16 mouse cellular contexts compared by ENCODE assay signal in the genomic region with DNA sequence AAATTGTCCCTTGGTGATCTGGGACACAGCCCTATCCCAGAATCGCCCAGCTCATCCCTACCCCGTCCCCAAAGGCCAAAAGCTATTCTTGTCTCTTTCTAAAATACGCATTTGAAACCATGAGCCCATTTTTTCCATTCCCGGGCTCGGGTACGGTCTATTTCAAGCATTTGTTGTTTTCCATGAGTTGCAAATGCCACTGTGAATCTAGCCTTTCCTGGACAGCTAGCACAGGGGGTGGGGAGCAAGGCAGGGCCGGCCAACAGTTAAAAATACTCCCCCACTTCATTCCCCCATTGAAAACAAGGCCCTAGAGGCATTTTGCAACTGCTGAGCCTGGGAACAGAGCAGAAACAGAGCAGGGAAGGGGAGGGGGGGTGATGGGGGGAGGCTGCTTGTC. TPM values are rescaled to one million over a fixed set of nuclear protein-coding genes. Genes with fewer than 3 reads are reported as not detected.
DNase-seq lines count a peak whose midpoint lies in the region; ATAC-seq and TF ChIP-seq lines count a peak whose summit lies in the region.
"Had no signal": no experiment of that assay in that cellular context is flagged by ENCODE, and none has a peak within 500 bp of the region (broad histone marks: within the 10 kb centered on the region; RNA-seq: fewer than 3 reads in every experiment).

No protein-coding gene starts in this region.

- intact Hi-C loops in gastrocnemius, adult 2 months (cut with DNase I) = no loop called here
- intact Hi-C loops in left cerebral cortex, postnatal 36 days (cut with DNase I) = no loop called here

- TF ChIP-seq CTCF in gastrocnemius, adult 2 months (IDR thresholded peaks at IDR 0.05) = no peak

- peak; percentile 79 for DNase-seq in gastrocnemius, adult 2 months
- no peak for DNase-seq in gastrocnemius, postnatal 4 days (ENCODE audit: low spot score in 2 of 2)
- peak; percentile 53 for DNase-seq in midbrain, embryonic 11.5 days (ENCODE audit: low spot score, missing footprints)
- DNase-seq in midbrain, embryonic 14.5 days = no peak
- no peak for DNase-seq in urinary bladder, postnatal 25 days (ENCODE audit: low spot score)
- no peak for DNase-seq in left cerebral cortex, postnatal 36 days (ENCODE audit: low spot score in 2 of 2)
- DNase-seq in left cerebral cortex, adult 18-20 months (ENCODE audit: low spot score in 2 of 2) = no peak
- DNase-seq: cerebellum, adult 11 months; lung, adult 18-20 months; right cerebral cortex, adult 18-20 months had no signal

- H3K36me3 ChIP-seq in midbrain, embryonic 11.5 days (ENCODE audit: control insufficient read depth, insufficient read depth, low read length) = no peaks in the 10 kb centered on the region
- H3K36me3 ChIP-seq in midbrain, embryonic 14.5 days (ENCODE audit: control insufficient read depth, insufficient read depth, low read length) = no peaks in the 10 kb centered on the region
- H3K36me3 ChIP-seq in heart, embryonic 16.5 days (ENCODE audit: control insufficient read depth, insufficient read depth) = no peaks in the 10 kb centered on the region
- H3K36me3 ChIP-seq: hindbrain, embryonic 10.5 days; limb, embryonic 12.5 days had no signal

- peak overlapping the region; percentile 93 for H3K27ac ChIP-seq in gastrocnemius, adult 2 months
- H3K27ac ChIP-seq in midbrain, embryonic 11.5 days (ENCODE audit: low read depth, low read length) = no peak overlapping the region
- H3K27ac ChIP-seq in midbrain, embryonic 14.5 days (replicated peaks; ENCODE audit: low read depth, low read length) = no peak overlapping the region
- H3K27ac ChIP-seq in heart, embryonic 16.5 days (ENCODE audit: low read length) = peak overlapping the region; percentile 75
- H3K27ac ChIP-seq: hindbrain, embryonic 10.5 days; limb, embryonic 12.5 days had no signal

- no peak for ATAC-seq in midbrain, embryonic 11.5 days (ENCODE audit: low FRiP score)
- no peak for ATAC-seq in midbrain, embryonic 14.5 days (ENCODE audit: low FRiP score, low TSS enrichment)
- ATAC-seq in heart, embryonic 16.5 days (replicated peaks; ENCODE audit: extremely low read depth, insufficient read depth, low FRiP score) = no peak
- ATAC-seq: inflammation-experienced regulatory T-cells, adult 6 months had no signal

- WGBS in midbrain, embryonic 11.5 days = 75% methylated on average over 7 of the region's 7 CpGs
- WGBS in midbrain, embryonic 14.5 days = 74% methylated on average over 7 of the region's 7 CpGs
- WGBS in heart, embryonic 16.5 days = 30% methylated on average over 7 of the region's 7 CpGs

- no peak overlapping the region for H3K9ac ChIP-seq in midbrain, embryonic 11.5 days (ENCODE audit: low read length)
- no peak overlapping the region for H3K9ac ChIP-seq in midbrain, embryonic 14.5 days (replicated peaks; ENCODE audit: low read length)
- peak overlapping the region; percentile 14; the same call in 1 of the 2 replicates for H3K9ac ChIP-seq in heart, embryonic 16.5 days (ENCODE audit: low read length)
- H3K9ac ChIP-seq: limb, embryonic 12.5 days had no signal

- H3K4me3 ChIP-seq in gastrocnemius, adult 2 months = peak overlapping the region; percentile 34
- no peak overlapping the region for H3K4me3 ChIP-seq in midbrain, embryonic 11.5 days (ENCODE audit: low read depth, low read length)
- H3K4me3 ChIP-seq in midbrain, embryonic 14.5 days (replicated peaks; ENCODE audit: low read depth, low read length) = no peak overlapping the region
- H3K4me3 ChIP-seq in heart, embryonic 16.5 days (ENCODE audit: low read length) = no peak overlapping the region
- H3K4me3 ChIP-seq: erythroblast, embryonic 14.5 days; hindbrain, embryonic 10.5 days; limb, embryonic 12.5 days had no signal

- peaks cover 13% of the 10 kb centered on the region for H3K4me1 ChIP-seq in midbrain, embryonic 11.5 days (ENCODE audit: control insufficient read depth, insufficient read depth, low read length)
- H3K4me1 ChIP-seq in midbrain, embryonic 14.5 days (ENCODE audit: control insufficient read depth, insufficient read depth, low read length) = peaks cover 17% of the 10 kb centered on the region
- H3K4me1 ChIP-seq in heart, embryonic 16.5 days (ENCODE audit: control insufficient read depth, insufficient read depth, low read length) = peaks cover 30% of the 10 kb centered on the region

- no peak overlapping the region for H3K4me2 ChIP-seq in midbrain, embryonic 11.5 days
- H3K4me2 ChIP-seq in midbrain, embryonic 14.5 days (ENCODE audit: low read length) = no peak overlapping the region
- peak overlapping the region; percentile 16; the same call in 1 of the 2 replicates for H3K4me2 ChIP-seq in heart, embryonic 16.5 days (ENCODE audit: low read depth, low read length)
- H3K4me2 ChIP-seq: limb, embryonic 12.5 days had no signal

- no peaks in the 10 kb centered on the region for H3K9me3 ChIP-seq in midbrain, embryonic 11.5 days (ENCODE audit: control insufficient read depth, low read length)
- no peaks in the 10 kb centered on the region for H3K9me3 ChIP-seq in midbrain, embryonic 14.5 days (ENCODE audit: control insufficient read depth, low read length)
- no peaks in the 10 kb centered on the region for H3K9me3 ChIP-seq in heart, embryonic 16.5 days (replicated peaks; ENCODE audit: control insufficient read depth, low read length)
- H3K9me3 ChIP-seq: G1E; hindbrain, embryonic 10.5 days; limb, embryonic 12.5 days had no signal

- peaks cover 18% of the 10 kb centered on the region; the same call in 1 of the 2 replicates for H3K27me3 ChIP-seq in midbrain, embryonic 11.5 days (ENCODE audit: control insufficient read depth, insufficient read depth, low read length)
- peaks cover 11% of the 10 kb centered on the region; the same call in 1 of the 2 replicates for H3K27me3 ChIP-seq in midbrain, embryonic 14.5 days (ENCODE audit: control insufficient read depth, insufficient read depth, low read length)
- H3K27me3 ChIP-seq in heart, embryonic 16.5 days (ENCODE audit: control insufficient read depth, insufficient read depth, low read length) = no peaks in the 10 kb centered on the region

RNA-seq across cellular contexts. Expression of a gene that starts 2.8 kb away (rescaled TPM):
- 10 to 100 TPM in 1 of 2 experiments, 1 to 10 TPM in 1; 7.0 to 18.6 TPM for total RNA-seq in gastrocnemius, adult 2 months (2021)
- total RNA-seq in gastrocnemius, postnatal 4 days (2021) = 10 to 100 TPM; 17.7 to 18.9 TPM
- polyA plus RNA-seq in midbrain, embryonic 11.5 days (2014; fragmentation: Nextera tagmentation; extraction: Ambion mirVana) = 1.8 and 2.0 TPM in 2 replicates
- 2.0 and 2.5 TPM in 2 replicates for polyA plus RNA-seq in midbrain, embryonic 14.5 days (2014; fragmentation: Nextera tagmentation; extraction: Ambion mirVana)
- 14.2 and 17.1 TPM in 2 replicates for polyA plus RNA-seq in heart, embryonic 16.5 days (2015; fragmentation: Nextera tagmentation; extraction: Ambion mirVana)
- 10 to 100 TPM; 14.5 to 14.8 TPM for total RNA-seq in left cerebral cortex, postnatal 36 days (2021)
- total RNA-seq in left cerebral cortex, adult 18-20 months (2021) = 10 to 100 TPM; 15.6 to 18.1 TPM

RNA-seq across cellular contexts. Expression of a gene that starts 30.3 kb away (rescaled TPM):
- under 1 TPM; 0.41 to 0.59 TPM for total RNA-seq in gastrocnemius, adult 2 months (2021)
- total RNA-seq in gastrocnemius, postnatal 4 days (2021) = 1 to 10 TPM; 2.8 to 2.9 TPM
- polyA plus RNA-seq in midbrain, embryonic 11.5 days (2014; fragmentation: Nextera tagmentation; extraction: Ambion mirVana) = 0.33 and 0.57 TPM in 2 replicates
- polyA plus RNA-seq in midbrain, embryonic 14.5 days (2014; fragmentation: Nextera tagmentation; extraction: Ambion mirVana) = 0.90 and 1.2 TPM in 2 replicates
- 4.7 and 5.3 TPM in 2 replicates for polyA plus RNA-seq in heart, embryonic 16.5 days (2015; fragmentation: Nextera tagmentation; extraction: Ambion mirVana)
- under 1 TPM; 0.32 to 0.91 TPM for total RNA-seq in left cerebral cortex, postnatal 36 days (2021)
- total RNA-seq in left cerebral cortex, adult 18-20 months (2021) = under 1 TPM; 0.52 to 0.60 TPM

Comparison
In these comparisons a context has a peak if more than half of its experiments do, and no peak if none do; other contexts are left out.
1. DNase-seq: peak in gastrocnemius, adult 2 months (single experiment) and midbrain, embryonic 11.5 days (single experiment); none in gastrocnemius, postnatal 4 days (0 of 2), midbrain, embryonic 14.5 days (single experiment), urinary bladder, postnatal 25 days (single experiment), left cerebral cortex, postnatal 36 days (0 of 2) and left cerebral cortex, adult 18-20 months (0 of 2).
2. H3K27ac ChIP-seq: peak in gastrocnemius, adult 2 months (single experiment) and heart, embryonic 16.5 days (single experiment); none in midbrain, embryonic 11.5 days (single experiment) and midbrain, embryonic 14.5 days (single experiment).